Mouse (Mus musculus): ENCODE data around the gene Olfr547. TPM values are rescaled to one million over a fixed set of nuclear protein-coding genes. Genes with fewer than 3 reads are reported as not detected.

Olfr547 gene
- polyA plus RNA-seq (2017; shearing (Covaris generic)): not detected

GRCm38 (mm10) chr7:102534449-102534848, at the start of gene Olfr547:
Gene Olfr547, plus strand, starts transcription at chr7:102534749.

GRCm38 (mm10) chr7:102488161-102488560, 46.4 kb upstream of the Olfr547 start, which contains the start of gene Olfr544:
Gene Olfr544, minus strand, starts transcription at chr7:102488313.

GRCm38 (mm10) chr7:102499473-102499872, 35.1 kb upstream of the Olfr547 start, which contains the start of gene Olfr545:
Gene Olfr545, minus strand, starts transcription at chr7:102499573.

GRCm38 (mm10) chr7:102540596-102540995, 6.0 kb downstream of the Olfr547 start, which contains the start of gene Olfr548-ps1:
Gene Olfr548-ps1, plus strand, starts transcription at chr7:102540896.

GRCm38 (mm10) chr7:102549570-102549969, 15.0 kb downstream of the Olfr547 start, which contains the start of gene Olfr549:
Gene Olfr549, plus strand, starts transcription at chr7:102549870.

GRCm38 (mm10) chr7:102564999-102565997, 30.7 kb downstream of the Olfr547 start, which contains the start of gene Trim21:
Gene Trim21, minus strand, starts transcription at chr7:102565486.

GRCm38 (mm10) chr7:102571142-102571541, 36.6 kb downstream of the Olfr547 start, which contains the start of gene Olfr550:
Gene Olfr550, plus strand, starts transcription at chr7:102571442.

Other genes with a start within 250 kb of the Olfr547 start
- 42.2 TPM for gene Rrm1, start 93.1 kb upstream of the Olfr547 start, polyA plus RNA-seq (2017; shearing (Covaris generic))
- not detected for gene Olfr543, start 53.1 kb upstream of the Olfr547 start, polyA plus RNA-seq (2017; shearing (Covaris generic))
- gene Olfr544, start 46.4 kb upstream of the Olfr547 start, polyA plus RNA-seq (2017; shearing (Covaris generic)): 0.09 TPM
- gene Olfr545, start 35.2 kb upstream of the Olfr547 start, polyA plus RNA-seq (2017; shearing (Covaris generic)): not detected
- gene Olfr548-ps1, start 6.1 kb downstream of the Olfr547 start, polyA plus RNA-seq (2017; shearing (Covaris generic)): not detected
- gene Olfr549, start 15.1 kb downstream of the Olfr547 start, polyA plus RNA-seq (2017; shearing (Covaris generic)): not detected
- gene Trim21, start 30.7 kb downstream of the Olfr547 start, polyA plus RNA-seq (2017; shearing (Covaris generic)): 107 TPM
- not detected for gene Olfr550, start 36.7 kb downstream of the Olfr547 start, polyA plus RNA-seq (2017; shearing (Covaris generic))
- not detected for gene Olfr551, start 57.1 kb downstream of the Olfr547 start, polyA plus RNA-seq (2017; shearing (Covaris generic))
- not detected for gene Olfr552, start 63.0 kb downstream of the Olfr547 start, polyA plus RNA-seq (2017; shearing (Covaris generic))
- gene Olfr553, start 83.5 kb downstream of the Olfr547 start, polyA plus RNA-seq (2017; shearing (Covaris generic)): not detected
- gene Olfr554, start 103.7 kb downstream of the Olfr547 start, polyA plus RNA-seq (2017; shearing (Covaris generic)): not detected
- not detected for gene Olfr555, start 124.1 kb downstream of the Olfr547 start, polyA plus RNA-seq (2017; shearing (Covaris generic))
- 0.10 TPM for gene Olfr556, start 130.2 kb downstream of the Olfr547 start, polyA plus RNA-seq (2017; shearing (Covaris generic))
- gene Trim68, start 152.6 kb downstream of the Olfr547 start, polyA plus RNA-seq (2017; shearing (Covaris generic)): 14.5 TPM
- gene Olfr557, start 161.2 kb downstream of the Olfr547 start, polyA plus RNA-seq (2017; shearing (Covaris generic)): not detected
- gene Olfr558, start 167.5 kb downstream of the Olfr547 start, polyA plus RNA-seq (2017; shearing (Covaris generic)): not detected
- gene Olfr33, start 184.3 kb downstream of the Olfr547 start, polyA plus RNA-seq (2017; shearing (Covaris generic)): not detected
- not detected for gene Olfr559, start 192.7 kb downstream of the Olfr547 start, polyA plus RNA-seq (2017; shearing (Covaris generic))
- gene Olfr560, start 224.6 kb downstream of the Olfr547 start, polyA plus RNA-seq (2017; shearing (Covaris generic)): not detected
- not detected for gene Olfr78, start 224.7 kb downstream of the Olfr547 start, polyA plus RNA-seq (2017; shearing (Covaris generic))
- not detected for gene Olfr561, start 236.5 kb downstream of the Olfr547 start, polyA plus RNA-seq (2017; shearing (Covaris generic))

Data from CD4-positive, CD25-positive, alpha-beta regulatory T cell, adult 9 weeks (primary cell).